Mouse (Mus musculus) bone marrow, adult 2 months (tissue): Measurements from ENCODE around the gene Arhgef3. TPM values are rescaled to one million over a fixed set of nuclear protein-coding genes. Genes with fewer than 3 reads are reported as not detected.

Source experiments
- H3K27ac ChIP-seq: fragments of 200-500 bp; 2 replicates; pipeline ENCODE4 v1.5.1; 2012; ENCODE audit warnings: low read depth, mild to moderate bottlenecking, control low read depth, inconsistent platforms, low read length; ENCODE audit not compliant: control insufficient read depth, poor library complexity, insufficient read depth
- H3K4me1 ChIP-seq: fragments of 200-500 bp; 2 replicates; pipeline ENCODE4 v1.6.1; 2011; ENCODE audit warnings: low read length; ENCODE audit not compliant: control insufficient read depth, insufficient read depth
- H3K4me3 ChIP-seq: fragments of 200-500 bp; replicated peaks from 2 replicates; pipeline ENCODE3; 2011; ENCODE audit warnings: mild to moderate bottlenecking, low read depth, low read length, control low read depth; ENCODE audit not compliant: control insufficient read depth
- CTCF ChIP-seq: fragments of 200-500 bp; IDR thresholded peaks from 2 replicates; pipeline ENCODE4 v1.5.1; 2011; ENCODE audit warnings: low read length, control low read depth; ENCODE audit not compliant: control insufficient read depth, insufficient read depth
- POLR2A ChIP-seq: fragments of 200-500 bp; IDR thresholded peaks from 2 replicates; pipeline ENCODE4 v1.6.1; 2011; ENCODE audit warnings: low read depth, mild to moderate bottlenecking, control low read depth, low read length, borderline replicate concordance; ENCODE audit not compliant: control insufficient read depth
- WGBS: fragments of 180-500 bp; shearing (Covaris S2); methylation state at CpG from one replicate; pipeline ENCODE4 v1.1.7; 2018; 5-methylcytosine and 5-hydroxymethylcytosine counted together
- polyA plus RNA-seq: library from polyadenylated mRNA; stranded (reverse); fragments of >200 nt; gene quantifications from 2 replicates; pipeline ENCODE4 v1.2.4, GENCODE M21; 2011; ENCODE audit warnings: low replicate concordance; ENCODE audit not compliant: missing spikeins, insufficient read depth, insufficient read length

The Arhgef3 gene
- 6.3 and 14.3 TPM in 2 replicates for polyA plus RNA-seq

DNA sequence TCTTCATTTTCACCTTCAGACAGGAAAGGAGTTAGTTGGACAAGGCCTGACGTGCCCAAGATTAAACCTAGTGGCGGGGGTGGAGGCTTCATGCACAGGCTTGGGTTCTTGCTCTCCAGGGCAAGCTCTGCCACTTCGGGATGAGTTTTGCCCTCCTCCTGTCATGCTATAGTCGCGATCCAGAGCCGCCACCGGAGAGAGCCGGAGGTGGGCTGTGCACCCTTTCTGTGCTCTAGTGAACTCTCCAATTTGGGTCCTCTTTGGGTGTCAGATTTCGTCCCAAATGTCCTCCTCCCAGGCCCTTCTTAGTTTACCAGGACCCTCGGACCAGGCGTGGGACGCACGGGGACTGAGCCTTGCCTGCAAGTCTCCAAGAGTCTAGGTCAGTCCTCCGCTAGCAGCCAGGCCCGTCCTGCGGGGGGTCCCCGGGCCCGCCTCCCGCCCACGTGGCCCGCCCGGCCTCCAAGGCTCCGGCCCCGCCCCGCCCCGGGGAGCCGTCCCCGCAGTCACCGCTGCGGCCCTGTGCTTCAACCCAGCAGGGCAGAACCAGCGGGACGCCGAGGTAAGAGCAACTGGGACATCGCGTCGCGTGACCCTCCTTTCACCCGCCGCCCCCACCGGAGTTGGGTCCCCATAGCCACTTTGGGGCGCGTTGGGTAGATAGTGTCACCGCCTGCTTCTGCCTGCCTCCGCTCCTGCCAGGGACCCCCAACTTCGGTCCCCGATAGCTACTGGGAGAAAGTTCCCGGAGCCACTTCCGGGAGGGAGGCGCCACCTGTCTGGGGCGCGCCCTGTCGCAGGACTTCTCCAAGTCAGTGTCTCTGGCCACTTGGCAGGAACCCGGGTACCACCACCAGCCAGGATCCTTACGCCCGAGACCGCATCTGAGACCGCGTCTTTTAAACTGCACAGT lies at the start of gene Arhgef3:
Arhgef3 (plus strand) TSS at position 538 of the 913 bp plus-strand sequence.
- no peak for TF ChIP-seq CTCF
- TF ChIP-seq POLR2A, result no peak
- no peak within 1 kb of the TSS for H3K27ac ChIP-seq
- H3K4me1 ChIP-seq, result no peaks in the 10 kb centered on the region
- H3K4me3 ChIP-seq, result peak within 1 kb of the TSS; percentile 20
- WGBS, result 2% methylated on average over 58 of the region's 58 CpGs

DNA sequence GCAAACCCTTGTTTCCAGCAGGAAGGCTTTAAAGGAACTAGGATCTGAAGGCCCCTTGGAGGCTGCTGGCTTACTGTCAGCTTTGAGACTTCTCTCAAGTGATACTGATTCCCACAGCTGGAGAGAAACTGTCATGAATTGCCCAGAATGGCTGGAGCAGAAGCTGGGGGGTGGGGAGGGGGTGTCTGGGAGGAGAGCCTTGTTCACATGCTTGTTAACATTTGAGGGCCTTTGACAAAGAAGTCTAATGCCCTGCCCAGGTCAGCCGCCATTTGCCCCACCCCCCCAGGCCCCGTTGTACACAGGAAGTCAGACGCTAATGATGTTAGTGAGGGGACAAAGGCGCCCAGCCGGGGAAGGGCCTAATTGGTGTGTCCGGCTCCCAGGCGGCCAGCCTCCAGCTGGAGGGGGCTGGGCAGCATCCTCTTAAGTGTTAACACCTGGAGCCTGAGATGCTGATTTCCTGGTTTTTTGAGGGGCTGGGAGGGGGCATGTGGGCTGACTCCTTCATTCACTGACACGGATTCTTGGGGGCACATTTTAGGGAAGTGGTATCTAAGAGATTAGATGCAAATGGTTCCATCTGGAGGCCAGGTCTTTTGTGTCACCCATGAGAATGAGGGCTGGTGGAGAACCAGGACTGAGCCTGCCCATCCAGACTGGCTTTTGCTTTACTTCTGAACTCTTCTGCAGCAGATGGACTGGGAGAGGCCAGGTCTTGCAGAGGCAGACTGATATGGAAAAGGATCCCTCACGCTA lies 48.3 kb upstream of the Arhgef3 start:
- Histone ChIP-seq H3K27ac (no peak overlapping the region), H3K4me1 (no peaks in the 10 kb centered on the region), H3K4me3 (no peak overlapping the region)
- 23% methylated on average over 9 of the region's 9 CpGs for WGBS
- no peak for TF ChIP-seq POLR2A
- TF ChIP-seq CTCF, result no peak

DNA sequence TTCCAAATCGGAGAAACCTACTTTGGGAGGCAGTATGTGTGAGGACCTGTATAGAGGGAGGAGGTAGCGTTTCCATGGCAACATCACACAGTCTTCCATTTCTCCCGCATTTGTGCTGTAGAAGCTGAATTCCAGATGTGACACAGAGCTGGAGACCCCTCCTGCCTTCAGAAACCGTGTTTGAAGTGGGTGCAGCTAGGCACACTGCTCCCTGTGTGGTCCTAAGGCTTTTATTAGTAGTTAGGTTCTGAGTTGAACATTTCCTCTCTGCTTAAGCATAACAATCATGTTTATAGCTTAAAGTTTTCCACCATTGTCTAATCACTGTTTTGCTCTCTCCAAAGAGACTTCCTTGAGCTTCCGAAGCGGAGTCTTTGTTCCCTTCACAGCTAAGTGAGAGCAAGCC lies 46.8 kb upstream of the Arhgef3 start:
- WGBS, result 72% methylated on average over 6 of the region's 6 CpGs
- no peak overlapping the region for H3K4me3 ChIP-seq
- no peak for TF ChIP-seq CTCF
- TF ChIP-seq POLR2A, result no peak
- H3K27ac ChIP-seq, result no peak overlapping the region
- no peaks in the 10 kb centered on the region for H3K4me1 ChIP-seq

DNA sequence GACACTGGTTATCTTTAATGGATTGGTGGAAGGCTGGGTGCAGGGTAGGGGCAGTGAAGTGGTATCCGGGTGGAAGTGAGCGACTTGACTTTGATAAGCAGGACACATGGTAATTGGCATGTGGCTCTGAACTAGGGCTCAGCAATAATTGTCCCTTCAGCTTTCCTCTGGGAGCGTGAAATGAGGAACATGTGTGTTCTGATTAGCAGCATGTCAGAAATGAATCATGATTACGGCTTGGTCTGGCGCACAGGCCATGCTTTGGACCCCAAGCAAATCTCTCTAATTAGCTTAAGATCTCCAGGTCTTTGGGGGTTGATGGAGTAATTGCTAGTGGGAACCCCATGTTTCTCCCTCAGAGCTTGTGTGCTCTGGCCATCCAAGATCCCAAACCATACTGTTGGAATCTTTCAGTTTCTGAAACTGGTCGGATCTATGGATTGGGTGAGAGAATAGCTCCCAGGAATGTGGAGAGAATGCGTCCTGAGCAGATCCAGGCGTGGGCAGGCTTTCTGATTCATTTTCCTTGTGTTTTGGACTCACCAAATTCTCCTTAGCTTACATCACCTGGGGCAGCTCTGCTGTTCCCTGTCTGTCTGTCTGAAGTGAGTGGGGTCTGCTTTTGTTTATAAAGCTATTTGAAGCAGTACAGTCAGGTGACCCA lies 45.1 kb upstream of the Arhgef3 start:
- WGBS, result 72% methylated on average over 8 of the region's 8 CpGs
- Histone ChIP-seq H3K4me3 (no peak overlapping the region), H3K27ac (no peak overlapping the region), H3K4me1 (no peaks in the 10 kb centered on the region)
- TF ChIP-seq POLR2A, result no peak
- no peak for TF ChIP-seq CTCF

DNA sequence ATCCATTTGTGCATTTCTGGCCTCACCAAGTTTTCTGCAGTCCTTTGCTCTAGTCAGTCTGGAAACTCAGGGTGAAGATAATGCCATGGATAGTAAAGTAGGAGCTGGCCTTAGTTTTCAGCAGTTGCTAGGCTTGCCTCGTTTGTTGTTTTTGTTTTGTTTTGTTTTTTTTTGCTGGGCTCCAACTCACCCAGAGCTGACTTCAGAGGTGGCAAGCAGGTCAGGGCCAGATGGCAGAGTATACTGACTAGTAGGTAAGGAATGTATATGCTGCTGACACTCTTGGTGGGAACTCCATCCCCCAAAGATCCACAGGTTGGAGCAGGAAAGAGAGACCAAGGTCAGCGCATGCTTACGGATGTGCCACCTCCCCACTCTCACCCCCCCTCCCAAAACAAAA lies 44.6 kb upstream of the Arhgef3 start:
- TF ChIP-seq CTCF (no peak), POLR2A (no peak)
- Histone ChIP-seq H3K4me3 (no peak overlapping the region), H3K27ac (no peak overlapping the region), H3K4me1 (no peaks in the 10 kb centered on the region)
- 75% methylated on average over 3 of the region's 3 CpGs for WGBS

DNA sequence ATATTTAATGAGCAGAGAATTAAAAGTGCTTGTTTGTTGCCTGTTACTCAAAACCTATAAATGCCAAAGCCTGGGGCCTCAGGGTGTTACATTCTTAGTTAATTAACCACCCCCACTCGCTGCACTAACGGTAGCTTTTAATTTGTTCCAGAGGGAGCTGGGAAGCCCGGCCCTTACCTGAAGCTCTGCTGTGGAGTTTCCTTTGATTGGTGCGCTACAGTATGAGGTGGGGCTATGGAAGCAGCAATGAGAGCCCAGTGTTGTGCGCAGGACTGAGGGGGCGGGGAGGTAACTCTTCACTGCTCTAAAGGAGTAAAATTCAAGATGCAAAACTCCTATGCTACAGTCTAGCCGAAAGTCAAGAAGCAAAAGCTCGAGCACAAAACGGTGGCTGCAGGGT lies 43.9 kb upstream of the Arhgef3 start:
- no peaks in the 10 kb centered on the region for H3K4me1 ChIP-seq
- H3K27ac ChIP-seq, result no peak overlapping the region
- H3K4me3 ChIP-seq, result no peak overlapping the region
- TF ChIP-seq POLR2A (no peak), CTCF (no peak)
- WGBS, result 82% methylated on average over 9 of the region's 9 CpGs

DNA sequence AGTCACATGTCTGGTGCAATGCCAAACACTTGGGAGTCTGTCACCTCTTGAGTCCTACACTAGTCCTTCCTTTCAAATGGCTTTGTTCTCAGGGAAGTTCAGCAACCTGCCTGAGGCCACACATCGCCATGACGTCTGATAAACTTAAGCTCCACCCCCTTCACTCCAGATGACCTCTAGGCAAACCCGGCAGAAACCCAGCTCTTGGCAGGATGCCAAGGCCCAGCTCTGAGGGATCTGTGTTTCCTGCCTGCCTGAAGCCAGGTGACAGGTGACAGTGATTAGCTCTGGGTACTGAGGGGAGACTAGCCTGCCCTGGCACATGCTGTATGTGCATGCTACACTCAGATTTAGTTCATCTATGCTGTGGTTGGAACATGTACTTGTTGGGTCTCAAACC lies 42.7 kb upstream of the Arhgef3 start:
- 13% methylated on average over 3 of the region's 3 CpGs for WGBS
- H3K27ac ChIP-seq, result no peak overlapping the region
- H3K4me3 ChIP-seq, result no peak overlapping the region
- TF ChIP-seq POLR2A, result no peak
- TF ChIP-seq CTCF, result no peak
- no peaks in the 10 kb centered on the region for H3K4me1 ChIP-seq

DNA sequence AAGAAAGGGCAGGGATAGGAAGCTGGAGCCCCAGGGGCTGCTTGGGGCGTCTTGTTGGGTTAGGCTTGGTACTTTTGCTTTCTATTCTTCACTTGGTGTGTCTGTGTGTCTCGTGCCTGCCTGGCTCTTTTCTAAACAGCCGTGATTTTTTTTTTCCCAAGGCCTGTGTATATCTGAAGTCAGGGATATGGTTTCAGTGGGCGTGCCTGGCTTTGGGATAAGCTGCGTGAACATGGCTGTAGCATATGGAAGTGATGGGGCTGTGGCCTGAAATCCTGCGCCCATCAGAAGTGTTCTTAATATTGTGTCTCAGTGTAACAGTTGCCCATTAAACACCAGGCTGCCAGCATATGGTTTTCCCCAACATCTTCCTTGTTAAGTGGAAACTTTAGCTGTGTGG lies 39.6 kb upstream of the Arhgef3 start:
- no peaks in the 10 kb centered on the region for H3K4me1 ChIP-seq
- no peak overlapping the region for H3K27ac ChIP-seq
- no peak overlapping the region for H3K4me3 ChIP-seq
- WGBS, result 58% methylated on average over 6 of the region's 6 CpGs
- TF ChIP-seq CTCF (no peak), POLR2A (no peak)
